Mouse (Mus musculus) kidney, adult 11 months (tissue): ENCODE results near the gene Igfbp1.
"Not testable (repeated sequence)": the region's sequence is repeated elsewhere in the genome, so short reads cannot be mapped to it uniquely, and the experiment has no call there.

Experiments
- DNase-seq: peaks from one replicate; pipeline ENCODE4 v3.0.0; 2022

Igfbp1 gene

DNA sequence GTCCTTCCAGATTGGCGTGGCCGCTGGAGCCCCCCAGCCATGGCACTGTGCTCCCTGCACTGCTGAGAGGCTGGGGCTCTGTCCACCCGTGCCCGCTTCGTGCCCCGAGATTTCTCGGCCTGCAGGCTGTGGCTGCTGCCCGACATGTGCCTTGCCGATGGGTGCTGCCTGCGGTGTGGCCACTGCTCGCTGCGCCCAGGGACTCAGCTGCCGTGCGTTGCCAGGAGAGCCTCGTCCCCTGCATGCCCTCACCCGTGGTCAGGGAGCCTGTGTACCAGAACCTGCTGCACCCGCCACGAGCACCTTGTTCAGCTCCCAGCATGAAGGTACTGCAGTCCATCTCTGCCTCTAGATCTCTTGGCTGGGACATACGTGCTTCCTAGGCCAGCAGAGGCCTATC lies 424 bp downstream of the Igfbp1 start:
- peak; percentile 30 for DNase-seq

DNA sequence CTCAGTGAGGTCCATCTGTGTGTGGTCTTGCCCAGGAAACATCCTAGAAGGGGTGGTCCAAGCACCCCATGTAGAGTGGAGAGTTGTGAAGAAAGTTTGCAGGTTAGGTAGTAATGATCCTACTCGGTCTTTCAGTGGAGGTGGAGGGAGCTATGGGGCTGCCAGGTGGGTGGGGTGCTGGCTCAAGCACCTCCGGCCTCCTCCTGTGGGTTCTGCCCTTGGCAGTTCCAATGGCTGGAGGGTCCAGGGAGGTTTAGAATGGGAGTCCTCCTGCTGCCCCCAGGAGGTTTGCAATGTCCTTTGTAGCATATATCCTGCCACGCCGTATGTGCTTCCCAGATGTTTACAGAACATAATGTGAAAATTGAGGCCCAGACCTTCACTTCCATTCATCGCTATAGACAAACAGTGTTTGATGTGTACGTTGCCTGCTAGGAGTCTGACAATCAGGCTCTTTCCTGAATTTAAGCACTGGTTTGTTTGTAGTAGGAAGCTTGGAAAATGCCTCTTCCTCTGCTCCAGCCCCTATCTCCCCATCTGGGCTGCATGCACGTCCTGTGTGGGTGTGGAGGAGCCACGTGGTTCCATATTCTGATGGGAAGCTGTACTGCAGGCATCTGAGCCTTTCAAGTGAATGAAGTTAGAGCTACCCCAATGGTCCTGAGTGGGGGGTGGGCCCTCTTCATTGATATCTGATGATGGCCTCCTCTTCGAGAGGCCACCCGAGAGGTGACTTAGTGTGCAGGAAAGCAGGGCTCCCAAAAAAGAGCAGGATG lies 1.1 kb downstream of the Igfbp1 start:
- no peak for DNase-seq

DNA sequence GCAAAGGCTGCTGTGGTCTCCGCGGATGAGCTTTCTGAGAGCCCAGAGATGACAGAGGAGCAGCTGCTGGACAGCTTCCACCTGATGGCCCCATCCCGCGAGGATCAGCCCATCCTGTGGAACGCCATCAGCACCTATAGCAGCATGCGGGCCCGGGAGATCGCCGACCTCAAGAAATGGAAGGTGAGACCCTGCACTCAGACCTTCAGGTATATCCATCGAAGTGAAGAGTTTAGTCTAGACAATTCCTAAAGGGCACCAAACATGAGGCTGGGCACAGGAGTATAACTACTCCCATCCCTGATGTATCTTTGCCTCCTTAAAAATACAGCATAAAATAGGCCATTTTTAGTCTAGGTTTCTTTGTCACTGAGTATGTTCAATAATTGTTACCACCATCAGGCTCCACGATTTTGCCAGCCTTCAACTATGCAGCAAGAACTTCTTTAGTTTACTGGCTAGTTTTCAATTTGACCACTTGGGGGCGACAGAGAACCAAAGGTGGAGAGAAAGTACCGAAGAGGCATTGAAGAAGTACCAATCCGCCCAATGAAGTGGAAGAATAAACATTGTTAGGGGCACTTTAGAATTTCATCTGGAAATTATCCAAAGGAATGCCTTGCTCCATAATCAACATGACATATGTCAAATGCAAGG lies 2.3 kb downstream of the Igfbp1 start:
- no peak for DNase-seq

DNA sequence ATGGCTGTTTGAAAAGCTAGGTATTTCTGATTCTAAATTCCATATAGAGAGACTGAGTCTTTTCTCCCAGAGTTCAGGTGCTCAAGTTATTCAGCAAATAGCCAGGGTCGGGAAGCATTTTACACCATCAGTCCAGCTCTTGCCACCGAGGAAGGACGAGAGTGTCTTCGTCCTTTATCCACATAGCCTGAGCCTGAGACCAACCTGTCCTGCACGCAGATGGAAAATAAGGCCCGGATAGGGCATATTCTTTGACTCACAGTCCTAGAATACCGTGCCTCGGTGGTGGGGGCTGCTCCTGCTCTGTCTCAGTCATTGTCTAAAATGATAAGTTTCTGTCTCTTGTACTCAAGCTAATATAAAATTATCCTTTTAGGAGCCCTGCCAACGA lies 2.8 kb downstream of the Igfbp1 start:
- no peak for DNase-seq

DNA sequence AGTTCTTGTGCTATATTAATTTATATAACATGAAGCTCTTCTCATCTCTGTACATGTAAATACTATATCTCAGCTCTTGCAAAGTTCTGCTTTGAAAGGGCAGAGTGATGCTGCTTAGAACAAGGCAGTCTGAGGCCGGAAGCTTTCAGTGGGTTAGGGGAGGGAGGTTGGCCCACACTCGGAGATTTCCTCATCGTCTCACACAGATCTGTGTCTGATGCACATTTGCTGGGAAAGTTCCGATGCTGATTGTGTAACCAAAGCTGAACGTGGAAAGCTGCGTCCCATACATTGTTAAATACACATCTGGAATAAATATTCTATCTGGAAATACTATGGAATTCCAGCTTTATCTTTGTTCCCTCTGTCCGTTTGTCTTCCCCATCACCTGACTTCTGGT lies 4.6 kb downstream of the Igfbp1 start:
- no peak for DNase-seq

DNA sequence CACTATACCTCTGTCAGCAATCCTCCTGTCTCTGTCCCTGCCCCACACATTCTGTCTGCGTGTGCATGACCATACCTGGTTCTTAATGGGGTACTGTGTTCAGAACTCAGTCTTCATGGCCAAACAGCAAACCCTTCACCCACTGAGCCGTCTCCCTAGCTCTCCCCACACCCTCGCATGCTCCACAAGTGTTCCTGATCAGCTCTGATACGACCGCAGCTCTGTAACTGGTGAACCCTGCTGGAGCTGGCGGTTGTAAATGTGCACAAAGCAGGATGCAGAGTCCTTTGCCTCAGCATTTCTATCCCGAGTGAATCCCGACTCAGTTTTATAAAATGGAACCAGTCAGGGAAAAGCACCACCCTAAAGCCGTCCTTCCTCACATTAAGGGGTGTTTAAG lies 6.3 kb downstream of the Igfbp1 start:
- DNase-seq, result no peak

DNA sequence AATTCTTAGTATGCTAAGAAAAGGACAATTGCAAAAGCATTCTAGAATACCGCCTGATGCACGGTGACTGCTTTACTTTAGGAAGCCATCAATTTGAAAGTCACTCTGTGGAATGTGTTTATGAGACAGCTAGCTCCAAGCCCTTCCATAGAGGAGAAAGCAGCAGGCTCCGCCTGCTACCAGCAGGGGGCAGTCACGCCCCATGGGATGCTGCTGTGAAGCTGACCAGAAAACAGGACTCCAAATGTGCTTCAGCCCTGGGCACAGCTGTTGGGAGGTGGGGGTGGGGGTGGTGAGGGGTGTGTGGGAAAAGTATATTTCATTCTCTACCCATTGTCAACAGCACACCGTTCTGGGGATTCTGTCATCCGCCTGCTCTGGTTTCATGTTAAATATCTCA lies 12.8 kb downstream of the Igfbp1 start:
- DNase-seq, result peak; percentile 66

DNA sequence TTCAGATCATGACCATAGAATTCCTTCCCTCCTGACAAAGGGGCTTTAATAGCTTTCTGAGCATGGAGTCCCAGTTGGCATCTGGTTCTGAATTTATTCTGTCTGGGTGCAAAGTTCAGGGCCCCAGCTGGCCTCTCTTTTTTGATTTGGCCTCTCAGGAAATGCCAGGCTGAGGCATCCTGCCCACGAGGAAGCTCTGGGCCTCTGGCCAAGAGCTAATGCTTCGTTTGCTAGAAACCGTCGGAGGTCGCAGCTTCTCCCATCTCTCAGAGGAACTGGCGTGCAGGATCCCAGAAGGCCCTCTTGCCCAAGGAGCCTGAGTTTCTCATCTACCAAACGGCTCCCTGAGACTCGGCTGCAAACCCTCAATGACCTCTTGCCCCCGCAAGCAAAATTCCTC lies 13.6 kb downstream of the Igfbp1 start:
- peak; percentile 60 for DNase-seq

DNA sequence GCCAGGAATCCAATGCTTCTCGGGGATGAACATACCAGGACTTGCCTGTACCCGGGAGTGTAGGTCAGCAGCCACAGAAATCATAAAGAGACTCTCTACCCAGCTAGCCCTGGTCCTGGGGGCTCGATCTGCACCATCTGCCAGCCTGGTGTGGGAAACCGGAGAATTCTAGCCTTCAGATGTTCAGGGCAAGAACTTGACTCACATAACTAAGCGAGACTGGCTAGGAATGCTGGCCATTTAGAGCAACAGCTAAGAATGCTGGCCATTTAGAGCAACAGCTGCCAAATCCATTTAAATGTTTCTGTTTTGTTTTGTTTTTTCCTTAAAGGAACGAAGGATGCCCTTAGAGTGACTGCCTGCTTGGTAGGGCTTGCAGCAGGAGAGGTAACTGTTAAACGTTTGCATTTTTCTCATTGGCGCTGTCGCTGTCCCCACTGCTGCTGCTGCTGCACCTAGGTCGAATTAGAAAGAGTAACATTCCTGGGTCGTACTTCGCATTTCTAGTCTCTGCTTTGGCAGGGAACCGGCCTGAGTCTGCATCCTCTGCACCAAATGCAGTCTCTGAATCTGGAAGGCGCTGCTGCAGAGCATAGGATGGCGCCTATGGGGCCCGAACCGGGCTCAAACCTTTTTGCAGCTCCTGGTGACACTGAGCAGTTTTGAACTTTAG lies 14.7 kb downstream of the Igfbp1 start:
- DNase-seq, result no peak

DNA sequence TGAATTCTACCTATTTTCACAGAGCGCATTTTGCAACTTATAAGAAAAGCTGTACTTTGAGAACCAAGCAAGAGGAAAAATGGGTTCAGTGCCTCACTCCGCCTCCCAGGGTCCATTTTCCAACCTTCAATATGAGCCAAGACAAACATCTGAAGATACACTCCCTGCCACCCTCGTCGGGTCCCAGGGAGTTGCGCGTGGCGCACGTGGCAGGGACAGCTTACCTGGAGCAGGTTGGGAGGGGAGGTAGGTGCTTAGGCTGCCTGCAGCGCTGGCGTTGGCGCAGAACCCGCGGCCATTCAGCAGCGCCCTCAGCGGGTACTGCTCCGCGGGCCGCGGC lies 15.5 kb downstream of the Igfbp1 start:
- no peak for DNase-seq

DNA sequence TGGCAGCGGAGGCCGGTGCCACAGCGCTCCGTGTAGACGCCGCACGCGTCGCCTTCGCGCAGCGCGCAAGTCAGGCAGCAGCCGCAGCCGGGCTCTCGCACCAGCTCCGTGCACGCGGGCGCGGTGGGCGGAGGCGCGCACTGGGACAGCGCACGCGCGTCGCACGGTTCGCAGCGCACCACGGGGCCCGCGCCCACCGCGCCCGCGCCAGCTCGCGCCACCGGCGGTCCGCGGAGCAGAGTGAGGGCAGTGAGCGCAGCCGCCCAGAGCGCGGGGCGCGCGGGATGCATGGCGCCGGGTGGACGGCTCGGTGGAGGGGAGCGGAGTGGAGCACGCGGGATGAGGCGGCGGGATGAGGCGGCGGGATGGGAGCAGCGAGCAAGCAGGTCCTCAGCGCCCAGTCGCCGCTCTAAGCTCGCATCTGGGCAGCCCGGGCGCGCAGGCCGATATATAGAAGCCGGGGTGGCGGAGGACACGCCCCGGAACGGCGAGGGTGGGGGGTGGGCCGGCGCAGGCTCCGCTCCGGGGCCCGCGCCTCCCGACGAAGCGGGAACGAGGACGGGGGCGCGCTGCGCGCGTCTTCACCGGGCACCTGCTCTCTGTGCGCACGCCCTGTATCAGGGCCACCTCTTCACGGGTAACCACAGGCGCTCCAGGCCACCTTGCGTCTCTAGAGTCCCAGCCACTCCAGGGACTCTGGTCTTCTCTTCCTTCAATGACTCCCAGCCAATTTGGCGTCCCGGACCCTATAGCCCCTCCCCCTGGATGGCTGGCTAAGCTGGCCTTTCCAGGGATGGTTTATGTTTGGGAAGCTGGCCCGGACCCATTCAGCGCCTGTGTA lies 16.1 kb downstream of the Igfbp1 start, which contains the start of gene Igfbp3:
Gene Igfbp3, minus strand, starts transcription at position 423 of the 841 bp plus-strand sequence.
- no peak for DNase-seq

DNA sequence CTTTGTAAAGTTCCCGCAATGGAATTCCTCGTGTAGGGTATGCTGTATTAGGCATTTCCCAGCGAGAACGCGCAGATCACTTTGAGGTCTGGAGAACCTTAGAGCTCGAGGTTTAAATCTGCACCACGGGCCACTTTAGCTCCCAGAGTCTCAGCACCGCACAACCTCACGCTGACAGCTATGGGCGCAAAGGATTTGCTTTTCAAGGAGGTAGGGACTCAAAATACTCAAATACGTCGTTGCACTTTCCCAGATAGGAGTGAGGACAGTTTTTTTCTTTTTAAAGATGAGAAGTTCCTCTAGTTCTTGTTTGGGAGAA lies 16.7 kb downstream of the Igfbp1 start:
- no peak for DNase-seq

DNA sequence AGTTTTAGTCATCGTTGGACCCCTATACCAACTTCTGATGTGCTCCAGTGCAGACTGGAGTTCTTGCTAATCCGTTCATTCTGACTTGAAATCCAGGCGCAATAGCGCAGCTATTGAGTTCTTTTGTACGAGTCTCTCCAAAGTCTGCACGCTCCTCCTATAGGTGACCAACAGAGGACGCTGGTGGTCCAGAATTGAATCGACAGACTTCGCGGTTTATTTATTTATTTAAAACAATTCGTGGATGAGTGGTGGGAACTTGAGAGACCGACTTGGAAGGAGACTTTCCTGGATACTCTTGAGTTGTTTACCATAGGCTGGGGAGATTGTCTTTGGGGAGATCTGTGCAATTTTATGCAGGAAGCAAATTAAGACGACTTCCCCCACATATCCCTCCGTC lies 17.2 kb downstream of the Igfbp1 start:
- no peak for DNase-seq

DNA sequence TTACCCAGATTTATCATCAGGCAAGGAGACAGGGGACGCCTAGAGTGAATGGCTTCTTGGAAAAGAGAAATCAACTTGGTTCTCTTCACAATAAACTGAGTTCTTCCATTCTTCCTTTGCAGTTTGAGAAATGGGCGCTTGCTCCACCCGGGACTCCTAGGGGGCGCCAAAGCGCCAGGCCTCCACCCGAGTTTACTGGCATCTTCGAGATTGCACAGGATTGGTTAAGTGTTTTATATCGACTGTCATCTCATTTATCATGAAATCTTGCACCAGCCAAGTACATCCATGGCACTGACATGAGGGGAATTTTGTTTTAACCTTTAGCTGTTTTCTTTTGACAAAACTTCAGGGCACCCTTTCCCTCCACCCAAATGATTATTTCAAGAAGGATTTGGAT lies 18.1 kb downstream of the Igfbp1 start:
- peak; percentile 31 for DNase-seq

DNA sequence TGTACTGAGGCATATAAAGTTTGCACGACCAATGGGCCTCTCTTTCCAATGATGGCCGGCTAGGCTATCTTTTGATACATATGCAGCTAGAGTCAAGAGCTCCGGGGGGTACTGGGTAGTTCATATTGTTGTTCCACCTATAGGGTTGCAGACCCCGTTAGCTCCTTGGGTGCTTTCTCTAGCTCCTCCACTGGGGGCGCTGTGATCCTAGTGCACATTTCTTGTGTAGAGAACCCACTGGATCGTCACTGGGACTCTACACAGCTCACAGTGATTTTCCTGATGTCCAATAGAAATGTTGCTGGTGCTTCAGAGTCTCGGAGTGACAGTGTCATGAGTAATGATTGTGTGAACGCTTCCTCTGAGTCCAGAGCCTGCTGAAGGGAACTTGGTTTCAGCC lies 24.2 kb downstream of the Igfbp1 start:
- not testable (repeated sequence) for DNase-seq

DNA sequence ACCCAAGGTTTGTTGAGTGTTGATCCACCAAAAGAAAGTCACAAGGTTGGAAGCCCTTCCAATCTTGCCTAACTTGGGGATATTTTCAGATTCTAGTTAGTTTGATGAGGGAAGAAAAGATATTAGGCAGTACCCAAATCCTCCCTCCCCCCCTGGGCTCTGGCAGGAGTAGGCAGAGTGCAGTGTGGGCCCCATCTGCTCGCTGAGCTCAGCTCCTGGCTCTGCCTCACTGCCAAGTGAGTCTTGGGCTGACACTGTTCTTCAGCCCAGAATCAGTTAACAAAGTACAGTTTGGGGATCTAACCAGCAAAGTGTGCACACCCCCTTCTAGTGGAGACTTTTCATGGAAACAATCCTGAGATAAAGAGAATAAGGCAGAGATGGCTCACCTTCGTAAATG lies 28.6 kb downstream of the Igfbp1 start:
- no peak for DNase-seq

DNA sequence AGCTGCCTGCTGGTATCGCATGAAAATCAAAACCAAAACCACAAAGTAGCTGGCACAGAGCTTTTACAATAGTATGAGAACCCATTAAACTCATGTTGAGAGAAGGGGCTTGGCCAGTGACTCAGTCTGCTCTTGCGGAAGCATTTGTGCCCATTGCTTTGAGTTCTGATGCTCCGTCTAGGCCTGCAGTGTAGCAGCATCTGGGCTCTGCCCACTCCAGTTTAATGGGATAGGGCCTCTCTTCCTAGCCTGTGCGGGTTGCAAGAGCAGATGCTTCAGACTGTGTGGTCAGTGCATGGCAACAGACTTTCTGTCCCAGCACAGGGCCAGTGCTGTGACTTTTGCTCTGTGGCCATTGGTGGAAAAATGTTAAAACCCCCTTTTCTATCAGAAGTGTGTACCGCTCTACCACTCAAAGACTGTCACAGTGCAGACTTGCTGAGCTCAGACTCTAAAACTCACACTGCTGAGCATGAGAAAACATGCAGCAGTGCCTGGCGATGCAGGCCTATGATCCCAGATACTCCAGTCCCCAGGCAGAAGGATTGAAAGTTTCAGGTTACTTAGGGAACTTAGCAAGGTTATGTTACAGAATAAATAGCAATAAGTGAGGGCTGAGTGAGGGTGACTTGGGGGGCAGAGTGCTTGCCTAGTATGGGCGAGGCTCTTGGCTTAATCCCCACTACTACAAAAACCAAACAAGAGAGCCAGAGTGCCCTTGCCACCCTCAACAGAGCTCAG lies 29.4 kb downstream of the Igfbp1 start:
- DNase-seq, result no peak

DNA sequence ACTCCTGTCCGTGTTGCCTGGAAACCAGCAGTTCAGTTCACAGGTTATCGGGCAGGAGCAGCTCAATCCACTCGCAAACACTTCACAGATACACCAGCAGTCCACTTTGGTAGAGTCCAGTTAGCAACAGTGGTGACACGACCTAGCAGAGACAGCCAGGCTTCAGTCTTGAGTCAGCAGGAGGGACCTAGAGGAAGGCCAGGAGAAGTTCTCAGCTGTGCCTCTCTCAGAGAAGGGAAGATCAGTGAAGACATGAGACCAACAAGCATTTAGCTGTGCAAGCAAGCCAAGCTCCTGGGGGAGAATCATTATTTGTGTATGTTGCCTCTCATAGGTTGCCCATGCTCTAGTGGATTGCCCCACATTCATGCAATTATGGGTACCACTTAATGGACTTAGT lies 30.5 kb downstream of the Igfbp1 start:
- DNase-seq, result no peak

DNA sequence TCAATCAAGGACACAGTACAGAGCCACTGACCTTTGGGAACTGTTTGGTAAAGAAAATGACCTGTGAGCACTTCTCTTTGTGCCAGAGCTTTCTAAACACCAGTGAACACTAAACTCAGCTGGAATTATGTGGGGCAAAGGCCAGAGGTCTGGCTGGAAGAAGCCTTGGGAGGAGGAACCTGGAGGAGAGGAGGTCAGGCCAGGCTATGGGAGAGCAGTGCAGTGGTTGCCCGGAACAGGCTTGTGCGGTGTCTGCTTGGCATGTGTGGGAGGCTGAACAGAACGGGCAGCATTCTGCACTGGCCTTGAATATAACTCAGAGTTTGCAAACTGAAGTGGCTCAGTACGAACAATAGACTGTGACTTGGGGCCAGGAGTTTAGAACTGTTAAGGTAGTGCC lies 32.4 kb downstream of the Igfbp1 start:
- DNase-seq, result peak; percentile 71

DNA sequence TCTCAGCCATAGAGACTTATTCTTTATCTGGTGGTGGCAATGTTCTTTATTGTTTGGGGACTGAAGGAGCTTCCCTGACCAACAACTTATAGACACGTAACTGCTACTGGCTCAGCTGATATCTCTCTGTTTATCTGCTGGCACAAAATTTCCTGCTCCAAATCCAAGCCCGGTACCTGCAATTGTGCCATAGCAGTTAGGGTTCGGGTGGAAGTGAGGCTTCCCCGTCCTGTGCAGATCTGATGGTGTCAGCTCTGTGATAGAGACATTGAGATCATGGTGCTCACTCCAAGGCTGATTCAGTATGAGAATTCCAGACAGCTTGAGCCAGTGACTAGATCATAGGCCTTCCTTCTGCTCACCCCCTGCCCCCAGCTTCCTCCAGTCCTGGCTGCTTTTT lies 34.4 kb downstream of the Igfbp1 start:
- no peak for DNase-seq

DNA sequence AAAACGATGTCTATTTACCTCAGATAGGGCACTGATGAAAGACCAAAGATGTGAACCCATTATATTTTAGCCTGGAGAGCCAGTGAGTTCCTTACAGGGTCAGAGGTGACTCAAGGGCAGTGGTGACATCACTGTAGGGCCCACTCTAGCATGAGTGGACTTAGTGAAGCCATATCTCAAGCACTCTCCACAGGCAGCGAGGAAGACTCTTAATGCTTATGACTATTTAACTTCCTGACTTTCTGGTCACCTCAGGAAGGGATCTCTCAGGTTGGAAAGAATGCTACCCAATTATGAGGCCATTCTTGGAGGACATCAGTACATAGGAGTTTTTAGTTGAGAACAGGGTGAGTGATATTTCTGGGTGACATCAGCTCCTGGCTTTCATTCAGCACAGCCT lies 35.8 kb downstream of the Igfbp1 start:
- DNase-seq, result no peak

DNA sequence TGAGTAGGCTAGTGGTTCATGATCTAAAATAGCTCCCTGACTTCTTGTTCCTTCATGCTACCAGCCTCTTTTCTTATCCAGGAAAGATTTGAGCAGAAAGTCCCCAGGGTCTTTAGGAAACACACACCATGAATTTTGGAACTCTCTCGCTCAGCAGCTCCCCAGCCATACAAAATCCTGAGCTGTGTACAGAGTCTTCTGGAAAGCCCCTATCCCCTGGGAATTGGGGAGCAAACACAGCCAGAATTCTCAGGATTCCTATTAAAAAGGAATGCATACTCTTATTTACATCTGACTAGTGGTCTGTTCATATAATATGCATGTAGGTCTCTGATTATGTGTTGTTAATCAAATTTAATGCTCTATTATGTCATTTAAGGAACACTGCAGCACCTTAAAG lies 36.9 kb downstream of the Igfbp1 start:
- DNase-seq, result no peak
